Mouse (Mus musculus) T-cell, adult 66 days (primary cell): ENCODE measurements around the gene Wdr82. TPM values are rescaled to one million over a fixed set of nuclear protein-coding genes. Genes with fewer than 3 reads are reported as not detected.

Experiments
- total RNA-seq, 2 experiments: library from RNA; stranded (reverse); gene quantifications; 3 replicates in 1 of 2; 4 replicates in 1 of 2; pipeline ENCODE4 v1.2.4; 2023

Wdr82 gene
- 100 to 1,000 TPM; 147 to 149 TPM for total RNA-seq

GRCm38 (mm10) chr9:106170556-106171345, at the start of gene Wdr82:
TSS of gene Wdr82 (plus strand) at chr9:106170928.

GRCm38 (mm10) chr9:106158037-106158491, 12.7 kb upstream of the Wdr82 start, which contains the start of gene Glyctk:
TSS of gene Glyctk (minus strand) at chr9:106158138.

GRCm38 (mm10) chr9:106199535-106200272, 29.0 kb downstream of the Wdr82 start, which contains the start of gene Ppm1m:
TSS of gene Ppm1m (minus strand) at chr9:106199746.

GRCm38 (mm10) chr9:106202819-106203636, 32.3 kb downstream of the Wdr82 start, which contains the start of gene Twf2:
TSS of gene Twf2 (plus strand) at chr9:106203108.

GRCm38 (mm10) chr9:106222261-106222851, 51.6 kb downstream of the Wdr82 start, which contains the start of gene Tlr9:
TSS of gene Tlr9 (plus strand) at chr9:106222598.

Other genes with a start within 250 kb of the Wdr82 start
- not detected for gene Col6a5, start 210.3 kb upstream of the Wdr82 start, total RNA-seq
- gene Col6a4, start 74.1 kb upstream of the Wdr82 start, total RNA-seq: not detected
- gene Glyctk, start 12.8 kb upstream of the Wdr82 start, total RNA-seq: 10 to 100 TPM in 1 of 2 experiments, 1 to 10 TPM in 1; 7.2 to 14.7 TPM
- gene Ppm1m, start 28.8 kb downstream of the Wdr82 start, total RNA-seq: 10 to 100 TPM; 52.0 to 60.3 TPM
- 100 to 1,000 TPM; 124 to 127 TPM for gene Twf2, start 32.2 kb downstream of the Wdr82 start, total RNA-seq
- 1 to 10 TPM; 2.1 to 3.5 TPM for gene Tlr9, start 51.7 kb downstream of the Wdr82 start, total RNA-seq
- 10 to 100 TPM; 45.1 to 45.2 TPM for gene Alas1, start 77.7 kb downstream of the Wdr82 start, total RNA-seq
- 1 to 10 TPM; 3.4 to 8.3 TPM for gene Poc1a, start 110.1 kb downstream of the Wdr82 start, total RNA-seq
- 10 to 100 TPM; 37.8 to 49.4 TPM for gene Dusp7, start 197.7 kb downstream of the Wdr82 start, total RNA-seq